Mouse (Mus musculus) gonadal fat pad, adult 2 months (tissue): Measurements from ENCODE around the gene Zfp119b. TPM values are rescaled to one million over a fixed set of nuclear protein-coding genes. Genes with fewer than 3 reads are reported as not detected.
"Not testable (repeated sequence)": the region's sequence is repeated elsewhere in the genome, so short reads cannot be mapped to it uniquely, and the experiment has no call there.

Experiments
- DNase-seq: peaks from one replicate; pipeline ENCODE4 v3.0.0-alpha.2; 2012; ENCODE audit warnings: low read depth
- polyA plus RNA-seq: library from polyadenylated mRNA; depleted of rRNA; stranded (reverse); fragments of >200 nt; gene quantifications from 2 replicates; pipeline ENCODE4 v1.2.3, GENCODE M21; 2012

Gene Zfp119b
- polyA plus RNA-seq, 1 experiment, result 0.93 TPM

- DNase-seq, result no peak
These were observed 8.7 kb upstream of the Zfp119b start for GRCm38 (mm10) chr17:55957726-55958583.

GRCm38 (mm10) chr17:55957168-55957567, 7.9 kb upstream of the Zfp119b start:
- DNase-seq, result no peak

- no peak for DNase-seq
These were observed 7.3 kb upstream of the Zfp119b start for GRCm38 (mm10) chr17:55956591-55956990.

- no peak for DNase-seq
These were observed 6.8 kb upstream of the Zfp119b start for GRCm38 (mm10) chr17:55956129-55956528.

GRCm38 (mm10) chr17:55954229-55954628, 4.9 kb upstream of the Zfp119b start:
- no peak for DNase-seq

- DNase-seq, result no peak
These were observed 4.5 kb upstream of the Zfp119b start for GRCm38 (mm10) chr17:55953751-55954150.

- DNase-seq, result no peak
These were observed 3.2 kb upstream of the Zfp119b start, which contains the start of gene Ebi3 for GRCm38 (mm10) chr17:55952447-55953027. Ebi3 (plus strand) TSS chr17:55952640.

GRCm38 (mm10) chr17:55952041-55952440, 2.7 kb upstream of the Zfp119b start:
- DNase-seq, result no peak

GRCm38 (mm10) chr17:55950601-55951000, 1.3 kb upstream of the Zfp119b start:
- no peak for DNase-seq

GRCm38 (mm10) chr17:55948647-55949046, 653 bp downstream of the Zfp119b start:
- DNase-seq, result no peak

- DNase-seq, result no peak
These were observed 3.6 kb downstream of the Zfp119b start for GRCm38 (mm10) chr17:55945696-55946095.

GRCm38 (mm10) chr17:55944866-55945682, 4.2 kb downstream of the Zfp119b start:
- DNase-seq, result not testable (repeated sequence)

- DNase-seq, result not testable (repeated sequence)
These were observed 4.9 kb downstream of the Zfp119b start for GRCm38 (mm10) chr17:55944387-55944865.

- DNase-seq, result no peak
These were observed 16.1 kb downstream of the Zfp119b start for GRCm38 (mm10) chr17:55933191-55933590.

GRCm38 (mm10) chr17:55932635-55933034, 16.7 kb downstream of the Zfp119b start:
- DNase-seq, result no peak

GRCm38 (mm10) chr17:55931553-55932502, 17.5 kb downstream of the Zfp119b start:
- DNase-seq, result no peak

GRCm38 (mm10) chr17:55906669-55907068, 42.6 kb downstream of the Zfp119b start:
- DNase-seq, result no peak

GRCm38 (mm10) chr17:55904131-55904530, 45.2 kb downstream of the Zfp119b start:
- no peak for DNase-seq

- no peak for DNase-seq
These were observed 45.6 kb downstream of the Zfp119b start for GRCm38 (mm10) chr17:55903687-55904086.

GRCm38 (mm10) chr17:55903087-55903486, 46.2 kb downstream of the Zfp119b start:
- DNase-seq, result no peak

- DNase-seq, result not testable (repeated sequence)
These were observed 56.8 kb downstream of the Zfp119b start for GRCm38 (mm10) chr17:55892406-55892955.
